Mouse (Mus musculus): ENCODE data around the gene Macf1. TPM values are rescaled to one million over a fixed set of nuclear protein-coding genes. Genes with fewer than 3 reads are reported as not detected.

Macf1 gene
- 100 to 1,000 TPM; 226 to 248 TPM for total RNA-seq (2021)
- long read RNA-seq, experiment 1, partial matches to known transcripts, result 10 of 16 reads
- long read RNA-seq, experiment 1, other reads (novel, unspliced or antisense), result 6 of 16 reads
- long read RNA-seq, experiment 2, partial matches to known transcripts, result 4 of 19 reads
- long read RNA-seq, experiment 2, other reads (novel, unspliced or antisense), result 15 of 19 reads

DNA sequence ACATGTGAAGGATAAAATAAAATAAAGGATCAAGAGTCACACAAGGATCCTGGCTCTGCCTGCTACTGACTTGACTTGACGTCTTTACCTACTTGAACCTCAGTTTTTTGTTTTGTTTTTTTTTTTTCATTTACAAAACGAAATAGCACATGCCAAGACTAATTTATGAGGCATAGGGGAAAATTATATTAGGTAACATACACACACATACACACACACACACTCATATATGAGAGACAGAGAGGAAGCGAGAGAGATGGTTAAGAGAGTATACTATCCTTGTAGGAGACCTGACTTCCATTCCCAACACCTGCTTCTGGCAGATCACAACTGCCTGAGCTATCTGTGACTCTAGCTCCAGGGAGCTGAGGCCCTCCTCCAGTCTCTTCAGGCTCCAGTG is at the start of gene Macf1:
Gene Macf1 (minus strand): TSS at position 101 of the 400 bp plus-strand sequence.
- DNase-seq (ENCODE audit: low spot score in 2 of 2), result no peak

GRCm38 (mm10) chr4:123733532-123733931 is 49.4 kb upstream of the Macf1 start:
- DNase-seq (ENCODE audit: low spot score in 2 of 2), result no peak

DNA sequence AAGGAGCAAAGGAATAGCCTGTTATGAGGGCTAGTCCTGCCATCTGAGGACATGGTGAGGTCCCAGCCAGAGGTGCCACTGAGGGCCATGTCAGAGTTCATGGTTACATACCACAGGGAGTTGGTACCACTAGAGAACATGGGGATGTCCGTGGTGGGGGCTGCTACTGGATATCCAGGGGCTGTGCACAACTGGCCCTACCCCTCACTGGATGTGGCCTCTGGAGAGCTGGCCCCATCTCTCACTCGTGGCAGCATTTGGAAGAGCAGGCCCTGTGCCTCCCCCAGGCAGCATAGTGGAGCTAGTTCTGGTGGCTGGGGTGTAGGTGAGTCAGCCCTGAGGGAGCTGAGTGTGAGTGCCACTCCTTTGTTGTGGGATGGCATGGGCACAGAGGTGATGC is 48.8 kb upstream of the Macf1 start:
- no peak for DNase-seq (ENCODE audit: low spot score in 2 of 2)

DNA sequence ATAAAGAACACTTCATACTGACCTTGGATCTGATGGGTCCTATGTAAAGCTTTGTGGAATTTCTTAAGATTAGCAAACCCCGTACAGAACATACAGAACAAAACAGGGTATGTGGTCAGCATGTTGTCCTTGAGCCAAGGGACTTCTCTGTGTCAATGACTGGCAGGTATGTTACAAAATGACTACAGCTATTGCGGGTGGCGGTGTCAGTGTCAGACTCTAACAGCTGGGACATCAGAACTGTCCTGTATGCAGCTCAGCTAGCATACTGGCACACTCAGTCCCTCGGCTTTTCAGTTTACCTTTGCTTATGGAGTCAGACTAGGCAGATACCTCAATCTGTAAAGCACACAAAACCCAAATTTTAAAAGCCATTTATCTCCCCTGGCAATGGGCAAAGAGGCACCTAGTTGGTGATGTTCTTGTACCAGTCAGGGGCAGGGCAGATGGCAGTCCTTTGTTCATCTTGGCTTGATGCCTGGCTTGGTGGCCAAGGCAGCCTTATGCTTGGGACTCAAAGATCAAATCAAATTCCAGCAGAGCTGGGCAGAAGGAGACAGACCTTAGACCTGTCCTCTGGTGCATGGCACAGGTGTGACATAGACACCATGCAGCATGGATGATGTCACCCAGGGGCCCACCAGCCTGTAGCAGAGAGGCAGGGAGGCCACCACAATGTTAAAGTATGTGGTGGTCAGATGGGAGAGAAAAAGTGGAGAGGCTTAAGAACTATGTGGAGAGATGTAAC is 48.2 kb upstream of the Macf1 start:
- no peak for DNase-seq (ENCODE audit: low spot score in 2 of 2)

GRCm38 (mm10) chr4:123721761-123722160 is 37.6 kb upstream of the Macf1 start:
- DNase-seq (ENCODE audit: low spot score in 2 of 2), result no peak

- DNase-seq (ENCODE audit: low spot score in 2 of 2), result no peak
Observed at GRCm38 (mm10) chr4:123718434-123718780, 34.2 kb upstream of the Macf1 start.

DNA sequence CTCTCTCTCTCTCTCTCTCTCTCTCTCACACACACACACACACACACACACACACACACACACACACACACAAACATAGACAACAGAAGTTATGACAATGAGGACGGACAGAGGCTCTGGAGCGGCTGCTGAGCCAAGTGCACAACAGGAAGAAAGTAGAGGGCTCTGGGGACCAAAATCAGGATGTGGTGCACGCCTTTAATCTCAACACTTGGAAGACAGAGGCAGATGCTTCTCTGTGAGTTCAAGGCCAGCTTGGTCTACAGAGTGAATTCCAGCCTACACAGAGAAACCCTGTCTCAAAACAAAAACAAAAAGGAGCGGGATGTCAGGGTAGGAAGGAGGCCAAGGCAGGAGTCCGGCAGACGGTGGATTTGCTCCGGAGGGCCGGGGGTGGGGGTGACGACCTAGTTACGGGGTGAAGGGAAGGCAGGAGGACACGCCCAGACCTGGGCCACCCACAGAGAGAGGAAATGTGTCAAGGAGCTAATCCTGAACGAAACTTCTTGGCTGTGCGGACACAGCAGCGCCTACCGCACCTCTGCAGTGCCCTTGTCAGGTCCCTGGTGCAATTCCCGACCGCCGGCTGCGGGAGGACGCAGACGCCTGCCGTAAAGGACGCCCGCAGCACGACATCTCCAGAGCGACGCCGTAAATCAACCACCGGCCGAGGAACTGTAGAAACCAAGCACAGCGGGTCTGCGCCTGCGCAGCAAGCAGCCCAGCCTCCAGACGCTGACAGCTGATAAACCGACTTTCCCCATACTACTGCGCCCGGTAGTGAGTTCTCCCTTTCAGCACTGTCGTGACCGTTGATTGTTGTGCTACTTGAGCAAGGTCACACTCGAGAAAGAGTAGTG is 33.6 kb upstream of the Macf1 start, which contains the start of gene Ndufs5:
Gene Ndufs5 (minus strand): TSS at position 629 of the 860 bp plus-strand sequence.
- peak; percentile 93 to 97 for DNase-seq (ENCODE audit: low spot score in 2 of 2)

DNA sequence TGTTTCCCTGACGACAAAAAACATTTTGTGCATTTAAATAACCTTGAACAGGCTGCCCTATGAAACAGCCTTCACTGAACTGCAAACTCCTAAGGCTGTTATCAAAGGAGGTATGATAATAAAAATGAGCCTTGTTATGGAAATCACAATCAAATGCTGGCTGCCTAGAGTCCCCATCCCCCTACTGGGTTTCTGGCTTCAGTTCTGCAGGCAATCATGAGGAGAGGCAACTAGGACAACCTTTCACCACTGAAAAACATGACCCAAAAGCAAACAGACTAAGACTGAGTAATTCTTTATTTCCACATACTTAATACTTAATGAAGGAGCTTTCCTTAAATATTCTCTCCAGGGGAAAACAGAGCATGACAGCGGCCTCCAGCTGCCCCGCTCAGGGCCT is 28.3 kb upstream of the Macf1 start:
- DNase-seq (ENCODE audit: low spot score in 2 of 2), result no peak

GRCm38 (mm10) chr4:123707340-123707739 is 23.2 kb upstream of the Macf1 start:
- DNase-seq (ENCODE audit: low spot score in 2 of 2), result no peak

DNA sequence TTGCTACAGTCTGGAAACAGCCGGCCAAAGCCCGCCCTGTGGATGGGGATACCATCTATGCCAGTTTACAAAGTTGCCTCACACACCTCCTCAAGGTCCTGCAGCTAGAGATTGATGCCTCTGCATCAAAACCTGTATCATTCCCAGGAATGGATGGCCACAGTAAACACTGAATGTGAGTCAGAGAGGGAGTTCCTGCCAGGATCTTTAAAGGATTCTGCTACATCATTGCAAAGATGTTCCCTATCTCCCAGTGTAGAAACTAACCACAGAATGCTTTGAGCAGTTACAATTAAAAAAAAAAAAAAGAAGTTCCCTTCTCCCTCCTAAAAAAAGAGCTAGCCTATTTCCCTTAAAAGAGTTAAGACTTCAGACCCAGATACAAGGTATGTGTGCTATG is 21.2 kb upstream of the Macf1 start:
- no peak for DNase-seq (ENCODE audit: low spot score in 2 of 2)

- DNase-seq (ENCODE audit: low spot score in 2 of 2), result no peak
Observed at GRCm38 (mm10) chr4:123693384-123693783, 9.2 kb upstream of the Macf1 start.

- no peak for DNase-seq (ENCODE audit: low spot score in 2 of 2)
Observed at GRCm38 (mm10) chr4:123692071-123692470, 7.9 kb upstream of the Macf1 start.

- DNase-seq (ENCODE audit: low spot score in 2 of 2), result no peak
Observed at GRCm38 (mm10) chr4:123690311-123690710, 6.2 kb upstream of the Macf1 start.

- peak in 1 of 2 experiments; percentile 46 for DNase-seq (ENCODE audit: low spot score in 2 of 2)
Observed at GRCm38 (mm10) chr4:123687025-123687781, 3.0 kb upstream of the Macf1 start.

DNA sequence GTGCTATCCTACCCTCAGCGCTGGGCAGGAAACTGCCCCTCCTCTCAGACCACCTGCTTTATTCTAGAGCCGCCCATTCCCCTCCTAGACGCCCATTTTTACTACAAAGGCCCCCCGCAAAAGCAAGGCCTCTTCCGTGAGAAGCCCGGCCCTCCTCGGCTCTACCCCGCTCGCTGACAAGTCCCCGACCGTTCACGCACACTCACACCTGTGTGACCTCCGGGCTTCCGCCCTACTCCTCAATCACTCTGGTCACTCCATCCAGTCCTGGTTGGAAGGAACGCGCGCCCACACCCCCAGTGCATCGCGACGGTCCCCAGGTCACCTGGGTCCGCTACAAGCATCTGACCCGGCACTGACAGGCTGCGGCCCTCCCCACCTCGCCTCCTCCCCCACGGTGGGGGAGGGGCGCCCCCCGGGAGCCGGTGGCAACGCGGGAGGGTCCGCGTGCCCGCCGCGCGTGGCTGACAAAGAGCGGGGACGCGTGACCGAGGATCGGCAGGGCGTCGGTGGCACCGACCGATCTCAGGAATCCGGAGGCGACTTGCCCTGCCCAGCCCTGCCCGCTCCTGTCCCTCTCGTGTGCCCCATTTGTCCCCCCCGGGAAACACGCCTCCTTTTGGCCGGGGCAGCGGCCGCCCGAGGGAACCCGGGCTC is 2.3 kb upstream of the Macf1 start:
- DNase-seq (ENCODE audit: low spot score in 2 of 2), result peak in 1 of 2 experiments; percentile 42

GRCm38 (mm10) chr4:123685506-123686242 is 1.5 kb upstream of the Macf1 start:
- DNase-seq (ENCODE audit: low spot score in 2 of 2), result peak in 1 of 2 experiments; percentile 57

GRCm38 (mm10) chr4:123685046-123685445 is 886 bp upstream of the Macf1 start:
- DNase-seq (ENCODE audit: low spot score in 2 of 2), result no peak

- no peak for DNase-seq (ENCODE audit: low spot score in 2 of 2)
Observed at GRCm38 (mm10) chr4:123682291-123682690, 1.9 kb downstream of the Macf1 start.

DNA sequence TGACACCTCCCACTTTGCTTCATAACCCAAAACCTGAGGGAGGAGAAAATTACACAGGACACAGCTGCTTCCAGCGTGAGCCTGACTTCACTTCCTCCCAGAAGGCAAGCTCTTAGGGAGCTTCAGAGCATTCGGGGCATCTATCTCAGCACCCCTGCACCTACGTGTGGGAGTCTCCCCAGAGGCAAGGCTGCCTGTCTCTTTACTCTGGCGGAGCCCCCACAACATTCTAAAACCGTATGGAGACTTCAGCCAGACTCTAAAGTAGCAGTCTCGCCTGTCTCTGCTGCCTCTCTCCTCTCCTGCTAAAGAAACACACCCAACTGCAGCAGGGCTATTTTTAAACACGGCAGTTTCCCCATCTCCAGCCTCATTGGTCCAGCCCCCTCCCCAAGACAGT is 3.2 kb downstream of the Macf1 start:
- no peak for DNase-seq (ENCODE audit: low spot score in 2 of 2)
